Mouse (Mus musculus): Measurements from ENCODE around the gene Prkcd. TPM values are rescaled to one million over a fixed set of nuclear protein-coding genes. Genes with fewer than 3 reads are reported as not detected.

Prkcd gene
- polyA plus RNA-seq, 1 experiment from 2014 or later, result 22.9 TPM

- ATAC-seq, result no peak
- Histone ChIP-seq H3K9ac (no peak overlapping the region), H3K4me1 (peaks cover 10% of the 10 kb centered on the region), H3K27ac (no peak overlapping the region), H3K9me3 (replicated peaks) (no peaks in the 10 kb centered on the region), H3K4me2 (no peak overlapping the region), H3K4me3 (no peak overlapping the region), H3K27me3 (replicated peaks) (no peaks in the 10 kb centered on the region), H3K36me3 (no peaks in the 10 kb centered on the region)
- WGBS (ENCODE audit: insufficient replicate concordance), result 67% methylated on average over 8 of the region's 8 CpGs
Measured at GRCm38 (mm10) chr14:30649745-30650144, 23.7 kb upstream of the Prkcd start.

- Histone ChIP-seq H3K4me2 (no peak overlapping the region), H3K4me3 (no peak overlapping the region), H3K36me3 (no peaks in the 10 kb centered on the region), H3K9ac (no peak overlapping the region), H3K27ac (no peak overlapping the region), H3K9me3 (replicated peaks) (no peaks in the 10 kb centered on the region), H3K4me1 (peaks cover 6% of the 10 kb centered on the region), H3K27me3 (replicated peaks) (no peaks in the 10 kb centered on the region)
- ATAC-seq, result no peak
- 39% methylated on average over 3 of the region's 3 CpGs for WGBS (ENCODE audit: insufficient replicate concordance)
Measured at GRCm38 (mm10) chr14:30648478-30648877, 22.5 kb upstream of the Prkcd start.

GRCm38 (mm10) chr14:30646486-30646885 lies 20.5 kb upstream of the Prkcd start:
- Histone ChIP-seq H3K27ac (no peak overlapping the region), H3K9ac (no peak overlapping the region), H3K4me2 (no peak overlapping the region), H3K36me3 (no peaks in the 10 kb centered on the region), H3K9me3 (replicated peaks) (no peaks in the 10 kb centered on the region), H3K27me3 (replicated peaks) (no peaks in the 10 kb centered on the region), H3K4me1 (0 out of 2 replicates have a peak, but pooled peaks cover 4% of the 10 kb centered on the region), H3K4me3 (no peak overlapping the region)
- WGBS (ENCODE audit: insufficient replicate concordance), result 78% methylated on average over 1 of the region's 1 CpGs
- no peak for ATAC-seq

- WGBS (ENCODE audit: insufficient replicate concordance), result 58% methylated on average over 8 of the region's 8 CpGs
- Histone ChIP-seq H3K27me3 (replicated peaks) (no peaks in the 10 kb centered on the region), H3K36me3 (no peaks in the 10 kb centered on the region), H3K4me1 (0 out of 2 replicates have a peak, but pooled peaks cover 4% of the 10 kb centered on the region), H3K9ac (no peak overlapping the region), H3K4me3 (no peak overlapping the region), H3K4me2 (no peak overlapping the region), H3K9me3 (replicated peaks) (no peaks in the 10 kb centered on the region), H3K27ac (no peak overlapping the region)
- no peak for ATAC-seq
Measured at GRCm38 (mm10) chr14:30645066-30645465, 19.1 kb upstream of the Prkcd start.

- no peak overlapping the region for H3K9ac ChIP-seq
- no peak overlapping the region for H3K27ac ChIP-seq
- H3K4me1 ChIP-seq, result 0 out of 2 replicates have a peak, but pooled peaks cover 4% of the 10 kb centered on the region
- 80% methylated on average over 2 of the region's 2 CpGs for WGBS (ENCODE audit: insufficient replicate concordance)
- H3K4me3 ChIP-seq, result no peak overlapping the region
- H3K4me2 ChIP-seq, result no peak overlapping the region
- H3K27me3 ChIP-seq (replicated peaks), result no peaks in the 10 kb centered on the region
- ATAC-seq, result no peak
- no peaks in the 10 kb centered on the region for H3K36me3 ChIP-seq
- H3K9me3 ChIP-seq (replicated peaks), result no peaks in the 10 kb centered on the region
Measured at GRCm38 (mm10) chr14:30644026-30644425, 18.0 kb upstream of the Prkcd start.

GRCm38 (mm10) chr14:30641748-30642147 lies 15.7 kb upstream of the Prkcd start:
- Histone ChIP-seq H3K4me1 (0 out of 2 replicates have a peak, but pooled peaks cover 4% of the 10 kb centered on the region), H3K27me3 (replicated peaks) (no peaks in the 10 kb centered on the region), H3K4me2 (no peak overlapping the region), H3K27ac (no peak overlapping the region), H3K9me3 (replicated peaks) (no peaks in the 10 kb centered on the region), H3K9ac (no peak overlapping the region), H3K36me3 (no peaks in the 10 kb centered on the region), H3K4me3 (no peak overlapping the region)
- ATAC-seq, result no peak
- 44% methylated on average over 2 of the region's 2 CpGs for WGBS (ENCODE audit: insufficient replicate concordance)

- 65% methylated on average over 4 of the region's 4 CpGs for WGBS (ENCODE audit: insufficient replicate concordance)
- no peak overlapping the region for H3K27ac ChIP-seq
- no peaks in the 10 kb centered on the region for H3K27me3 ChIP-seq (replicated peaks)
- H3K9me3 ChIP-seq (replicated peaks), result no peaks in the 10 kb centered on the region
- no peaks in the 10 kb centered on the region for H3K36me3 ChIP-seq
- ATAC-seq, result no peak
- H3K4me3 ChIP-seq, result no peak overlapping the region
- 0 out of 2 replicates have a peak, but pooled peaks cover 2% of the 10 kb centered on the region for H3K4me1 ChIP-seq
- H3K9ac ChIP-seq, result no peak overlapping the region
- H3K4me2 ChIP-seq, result no peak overlapping the region
Measured at GRCm38 (mm10) chr14:30638686-30639085, 12.7 kb upstream of the Prkcd start.

- no peaks in the 10 kb centered on the region for H3K36me3 ChIP-seq
- no peak overlapping the region for H3K4me3 ChIP-seq
- H3K27ac ChIP-seq, result no peak overlapping the region
- no peak overlapping the region for H3K4me2 ChIP-seq
- 0 out of 2 replicates have a peak, but pooled peaks cover under 1% of the 10 kb centered on the region for H3K4me1 ChIP-seq
- no peak overlapping the region for H3K9ac ChIP-seq
- H3K27me3 ChIP-seq (replicated peaks), result no peaks in the 10 kb centered on the region
- H3K9me3 ChIP-seq (replicated peaks), result no peaks in the 10 kb centered on the region
- WGBS (ENCODE audit: insufficient replicate concordance), result 73% methylated on average over 4 of the region's 4 CpGs
- no peak for ATAC-seq
Measured at GRCm38 (mm10) chr14:30638009-30638408, 12.0 kb upstream of the Prkcd start.

- H3K27me3 ChIP-seq (replicated peaks), result no peaks in the 10 kb centered on the region
- ATAC-seq, result no peak
- H3K4me2 ChIP-seq, result no peak overlapping the region
- 58% methylated on average over 2 of the region's 2 CpGs for WGBS (ENCODE audit: insufficient replicate concordance)
- H3K9ac ChIP-seq, result no peak overlapping the region
- peaks cover 9% of the 10 kb centered on the region for H3K4me1 ChIP-seq
- H3K9me3 ChIP-seq (replicated peaks), result no peaks in the 10 kb centered on the region
- no peaks in the 10 kb centered on the region for H3K36me3 ChIP-seq
- no peak overlapping the region for H3K27ac ChIP-seq
- no peak overlapping the region for H3K4me3 ChIP-seq
Measured at GRCm38 (mm10) chr14:30637087-30637486, 11.1 kb upstream of the Prkcd start.

GRCm38 (mm10) chr14:30636499-30636898 lies 10.5 kb upstream of the Prkcd start:
- H3K27ac ChIP-seq, result no peak overlapping the region
- no peak for ATAC-seq
- 74% methylated on average over 9 of the region's 9 CpGs for WGBS (ENCODE audit: insufficient replicate concordance)

GRCm38 (mm10) chr14:30635219-30635910 lies 9.4 kb upstream of the Prkcd start:
- no peaks in the 10 kb centered on the region for H3K27me3 ChIP-seq (replicated peaks)
- H3K9me3 ChIP-seq (replicated peaks), result no peaks in the 10 kb centered on the region
- no peak for ATAC-seq
- no peak overlapping the region for H3K9ac ChIP-seq
- no peaks in the 10 kb centered on the region for H3K36me3 ChIP-seq
- H3K4me1 ChIP-seq, result peaks cover 20% of the 10 kb centered on the region
- H3K4me2 ChIP-seq, result no peak overlapping the region
- WGBS (ENCODE audit: insufficient replicate concordance), result 75% methylated on average over 13 of the region's 13 CpGs
- no peak overlapping the region for H3K4me3 ChIP-seq
- H3K27ac ChIP-seq, result no peak overlapping the region

More at GRCm38 (mm10) chr14:30636499-30636898, 10.5 kb upstream of the Prkcd start:
- H3K9ac ChIP-seq, result no peak overlapping the region
- no peaks in the 10 kb centered on the region for H3K36me3 ChIP-seq
- H3K4me3 ChIP-seq, result no peak overlapping the region
- H3K4me2 ChIP-seq, result no peak overlapping the region
- peaks cover 14% of the 10 kb centered on the region for H3K4me1 ChIP-seq
- no peaks in the 10 kb centered on the region for H3K9me3 ChIP-seq (replicated peaks)
- H3K27me3 ChIP-seq (replicated peaks), result no peaks in the 10 kb centered on the region

- H3K4me2 ChIP-seq, result no peak overlapping the region
- H3K36me3 ChIP-seq, result no peaks in the 10 kb centered on the region
- 59% methylated on average over 1 of the region's 1 CpGs for WGBS (ENCODE audit: insufficient replicate concordance)
- ATAC-seq, result no peak
- H3K9me3 ChIP-seq (replicated peaks), result no peaks in the 10 kb centered on the region
- no peak overlapping the region for H3K4me3 ChIP-seq
- H3K27me3 ChIP-seq (replicated peaks), result no peaks in the 10 kb centered on the region
- H3K9ac ChIP-seq, result no peak overlapping the region
- peaks cover 24% of the 10 kb centered on the region for H3K4me1 ChIP-seq
- H3K27ac ChIP-seq, result no peak overlapping the region
Measured at GRCm38 (mm10) chr14:30634418-30634817, 8.4 kb upstream of the Prkcd start.

GRCm38 (mm10) chr14:30633708-30634107 lies 7.7 kb upstream of the Prkcd start:
- Histone ChIP-seq H3K4me1 (peaks cover 31% of the 10 kb centered on the region), H3K9me3 (replicated peaks) (no peaks in the 10 kb centered on the region), H3K9ac (no peak overlapping the region), H3K27me3 (replicated peaks) (no peaks in the 10 kb centered on the region), H3K36me3 (no peaks in the 10 kb centered on the region), H3K4me3 (no peak overlapping the region), H3K27ac (no peak overlapping the region), H3K4me2 (no peak overlapping the region)
- WGBS (ENCODE audit: insufficient replicate concordance), result 70% methylated on average over 7 of the region's 7 CpGs
- no peak for ATAC-seq
